Mouse (Mus musculus): Measurements from ENCODE around the gene Tbl2.

DNA sequence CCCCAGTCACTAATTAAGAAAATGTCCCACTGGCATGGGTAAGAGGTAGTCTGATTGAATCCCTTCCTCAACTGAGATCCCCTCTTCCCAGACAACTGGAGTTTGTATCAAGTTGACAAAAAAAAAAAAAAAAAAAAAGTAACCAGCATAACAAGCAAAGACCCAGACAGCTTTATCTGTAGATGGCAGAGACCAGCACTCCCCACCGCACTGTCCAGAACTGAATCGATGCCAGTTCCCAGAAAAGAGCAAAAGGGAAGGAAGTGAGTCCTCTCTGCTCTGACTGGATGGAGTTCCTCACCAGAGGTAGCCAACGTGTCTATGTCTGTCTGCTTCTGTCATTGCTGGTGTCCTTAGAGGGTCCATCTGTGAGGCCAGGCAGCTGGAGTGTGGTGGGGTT lies 3.9 kb upstream of the Tbl2 start:
- TF ChIP-seq CTCF (IDR thresholded peaks at IDR 0.05; ENCODE audit: borderline replicate concordance, insufficient read depth, low read depth, low read length) (no peak), POLR2A (IDR thresholded peaks at IDR 0.05; ENCODE audit: borderline replicate concordance, insufficient read depth, low read length) (no peak)
